Mouse (Mus musculus) heart, postnatal 25 days (tissue): ENCODE results near the gene Gtf3c4. TPM values are rescaled to one million over a fixed set of nuclear protein-coding genes. Genes with fewer than 3 reads are reported as not detected.

Experiments used
- DNase-seq: peaks from one replicate; pipeline ENCODE4 v3.0.0; 2022; ENCODE audit warnings: low spot score
- intact Hi-C: fragments of 180-260 bp; cut with DNase I; formaldehyde crosslinking; loops from one replicate; pipeline ENCODE4 v1.15.1; 2025
- total RNA-seq, 2 experiments: library from RNA; stranded (reverse); gene quantifications; 2 replicates each; pipeline ENCODE4 v1.2.3; 2021

Gtf3c4 gene
- 10 to 100 TPM; 18.7 to 20.3 TPM for total RNA-seq

GRCm38 (mm10) chr2:28840222-28840951 lies at the start of gene Gtf3c4, which contains the start of gene Ddx31:
Gene Gtf3c4, minus strand, starts transcription at chr2:28840360.
Gene Ddx31, plus strand, starts transcription at chr2:28840406.
- DNase-seq, result peak; percentile 88
- intact Hi-C loops, result loop anchor here (5.0 kb wide), 4 partner anchors 83 to 287 kb away; partner anchors contain the start of gene Tsc1

DNA sequence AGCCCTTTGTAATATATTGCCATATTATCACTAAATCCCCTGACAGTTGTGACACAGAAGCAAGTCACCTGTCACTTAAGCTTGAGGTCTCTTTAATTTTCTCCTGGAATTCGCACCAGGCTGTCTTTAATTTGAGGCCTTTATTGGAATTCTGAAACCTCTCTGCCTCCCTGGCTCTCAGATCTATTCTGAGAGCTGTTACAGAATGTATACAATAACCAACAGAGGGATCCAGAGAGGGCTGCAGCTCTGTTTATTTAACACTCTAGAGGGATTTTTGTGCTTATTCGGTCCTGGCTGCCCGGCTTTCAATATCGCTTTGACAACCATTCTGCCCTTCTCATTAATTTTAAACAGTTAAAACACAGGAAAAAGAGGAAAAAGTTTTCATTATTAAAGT lies 44.8 kb upstream of the Gtf3c4 start:
- intact Hi-C loops, result no loop called here
- DNase-seq, result no peak

DNA sequence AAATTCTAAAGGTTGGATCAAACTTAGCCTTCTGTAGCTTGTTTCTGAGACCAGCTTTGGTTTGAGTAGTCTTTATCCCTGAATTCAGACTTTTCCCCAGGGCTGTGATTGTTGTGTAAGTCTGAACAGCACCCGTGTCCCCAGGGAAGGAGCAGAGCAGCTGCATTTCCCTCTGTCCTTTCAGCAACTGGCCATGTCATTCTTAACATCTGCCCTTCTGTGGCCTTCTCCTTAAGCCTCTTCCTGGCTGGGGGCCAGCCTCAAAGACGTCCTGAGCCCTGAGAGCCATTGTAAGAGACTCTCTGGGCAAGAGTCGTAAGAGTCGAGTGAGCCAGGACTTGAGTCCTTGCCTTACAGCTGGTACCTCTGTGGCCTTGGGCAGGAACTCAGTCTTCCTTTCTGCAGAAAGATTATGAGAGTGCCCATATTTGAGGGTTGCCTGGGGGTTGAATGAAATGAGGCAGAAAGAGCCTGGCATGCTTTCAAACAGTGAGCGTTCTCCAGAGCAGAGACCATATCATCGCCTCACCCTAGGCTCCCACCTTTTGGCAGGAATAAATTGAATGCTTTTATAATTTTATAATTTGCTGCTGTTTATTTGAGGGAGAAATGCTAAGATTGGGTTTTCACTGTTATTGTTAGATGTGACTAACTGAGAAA lies 42.8 kb upstream of the Gtf3c4 start:
- intact Hi-C loops, result no loop called here
- DNase-seq, result no peak

DNA sequence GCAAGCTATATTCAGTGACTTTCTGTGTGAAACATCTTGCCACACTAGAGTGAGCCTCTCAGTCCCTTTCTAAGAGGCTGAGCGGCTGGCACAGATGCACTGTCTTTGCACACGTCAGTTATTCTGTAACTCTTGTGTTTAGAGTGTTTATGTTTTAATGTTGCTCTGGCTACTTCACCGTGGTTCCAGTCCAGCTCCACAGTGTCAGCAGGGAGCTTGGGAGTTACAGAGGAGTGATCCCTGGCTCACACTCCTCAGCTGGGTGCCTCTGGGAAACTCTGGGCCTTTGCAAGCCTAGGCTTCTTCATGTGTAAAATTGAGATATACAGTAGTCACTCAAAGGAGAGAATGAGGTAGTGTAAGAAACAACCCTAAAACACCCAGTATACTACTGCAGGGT lies 41.9 kb upstream of the Gtf3c4 start:
- intact Hi-C loops, result no loop called here
- no peak for DNase-seq

DNA sequence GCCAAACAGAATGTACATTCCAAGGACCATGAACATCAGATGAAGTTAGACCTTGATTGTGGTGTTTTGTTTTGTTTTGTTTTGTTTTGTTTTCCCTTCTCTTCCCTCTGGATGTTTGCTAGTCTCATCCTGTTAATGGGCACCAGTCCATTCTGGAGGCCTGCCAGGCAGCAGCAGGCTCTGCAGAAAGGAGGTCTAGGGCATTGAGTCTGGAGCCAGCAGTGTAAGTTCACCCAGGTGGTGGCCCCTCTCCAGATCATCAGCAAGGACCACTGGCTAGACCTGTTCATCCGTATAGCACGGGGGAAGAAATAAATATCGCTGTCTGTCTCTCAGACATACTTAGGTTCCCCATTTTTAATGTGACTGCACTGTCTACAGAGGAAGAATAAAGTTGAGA lies 41.1 kb upstream of the Gtf3c4 start:
- no peak for DNase-seq

DNA sequence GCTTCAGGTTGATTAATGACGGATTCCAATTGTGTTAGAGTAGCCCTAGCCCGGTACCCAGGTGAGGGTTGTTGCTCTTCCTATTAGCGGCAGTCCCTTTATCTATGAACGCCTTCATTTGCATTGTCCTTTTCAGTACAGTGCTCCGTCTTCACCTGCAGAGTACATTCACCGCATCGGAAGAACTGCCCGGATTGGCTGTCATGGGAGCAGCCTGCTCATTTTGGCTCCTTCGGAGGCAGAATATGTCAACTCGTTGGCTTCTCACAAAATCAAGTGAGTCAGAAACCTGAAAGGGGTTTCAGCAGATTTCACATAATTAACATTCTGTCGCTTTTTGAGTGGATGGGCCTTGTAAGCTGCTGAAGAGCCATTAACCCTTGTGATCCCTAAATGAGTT lies 35.4 kb upstream of the Gtf3c4 start:
- DNase-seq, result no peak

More for the DNA sequence above, 41.1 kb upstream of the Gtf3c4 start:
- intact Hi-C loops, result no loop called here

GRCm38 (mm10) chr2:28867495-28867894 lies 27.3 kb upstream of the Gtf3c4 start:
- DNase-seq, result no peak
- intact Hi-C loops, result no loop called here

More for the DNA sequence above, 35.4 kb upstream of the Gtf3c4 start:
- intact Hi-C loops, result no loop called here

DNA sequence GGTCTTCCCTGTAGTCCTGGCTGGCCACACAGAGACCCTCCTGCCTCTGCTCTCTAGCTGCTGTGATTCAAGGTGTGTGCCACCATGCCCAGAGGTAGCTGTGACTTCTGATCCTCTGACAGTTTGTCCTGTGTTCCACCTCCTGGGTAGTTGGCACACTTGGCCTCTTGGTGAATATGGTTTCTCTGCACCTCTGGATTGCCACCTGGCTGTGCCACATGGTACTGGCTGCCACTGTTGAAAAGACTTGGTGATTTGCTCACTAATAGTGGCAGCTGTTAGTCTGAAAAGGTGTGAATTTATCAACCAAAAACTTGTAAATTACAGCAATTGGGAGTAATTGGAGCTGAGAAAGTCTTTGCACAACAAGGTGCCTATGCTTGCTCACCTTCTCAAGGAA lies 23.7 kb upstream of the Gtf3c4 start:
- intact Hi-C loops, result no loop called here
- DNase-seq, result no peak

DNA sequence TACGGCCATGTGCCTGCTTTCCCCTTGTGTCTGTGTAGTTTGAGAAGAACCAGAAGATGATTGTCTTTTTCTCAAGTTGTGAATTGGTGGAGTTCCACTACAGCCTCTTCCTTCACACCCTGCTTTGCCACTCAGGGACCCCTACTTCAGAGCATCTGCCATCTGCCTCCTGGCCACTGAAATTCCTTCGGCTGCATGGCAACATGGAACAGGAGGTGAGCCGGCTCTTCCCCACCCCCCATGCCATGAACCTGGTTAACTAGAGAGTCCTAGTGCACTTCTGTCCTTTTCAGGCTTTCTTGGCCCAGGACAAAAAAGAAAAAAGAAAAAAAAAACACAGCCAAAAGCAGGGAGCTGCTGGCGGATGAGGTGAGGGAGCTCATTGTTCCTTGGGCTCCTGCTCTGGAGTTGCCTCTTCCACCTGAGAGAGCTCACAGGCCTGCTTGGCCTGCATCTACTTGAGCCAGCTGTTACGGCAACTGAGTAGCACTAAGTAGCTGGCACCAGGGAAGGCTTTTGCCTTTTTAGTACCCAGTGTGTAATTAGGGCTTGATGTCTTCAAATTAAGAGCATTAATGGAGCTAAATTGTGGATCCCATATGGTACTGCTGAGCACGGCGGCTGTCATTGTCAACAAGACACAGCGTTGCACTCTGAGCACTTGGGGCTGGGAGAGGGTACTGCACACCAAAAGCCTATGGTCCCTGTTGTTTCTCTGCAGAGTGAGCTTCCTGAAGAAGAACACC lies 20.7 kb upstream of the Gtf3c4 start:
- intact Hi-C loops, result no loop called here
- no peak for DNase-seq

DNA sequence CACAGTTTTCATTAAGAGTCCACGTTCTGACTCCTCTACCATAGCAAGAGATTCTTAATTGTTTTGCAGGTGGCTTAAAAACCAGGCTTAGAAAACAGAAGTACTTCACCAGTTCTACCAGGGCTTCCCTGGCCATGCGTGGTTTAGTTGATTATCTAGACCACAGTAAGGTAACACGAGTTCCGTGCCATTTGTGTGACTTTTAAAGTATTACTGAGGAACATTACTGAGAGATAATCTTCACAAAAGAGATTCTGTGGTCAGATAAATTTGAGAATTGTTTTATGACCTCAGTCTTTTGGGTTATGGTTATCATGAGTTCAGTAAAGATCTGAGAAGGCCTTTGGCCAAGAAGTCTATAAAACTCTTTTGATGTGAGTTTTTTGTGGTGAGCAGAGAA lies 19.1 kb upstream of the Gtf3c4 start:
- intact Hi-C loops, result loop anchor here (5.0 kb wide), 1 partner anchor 102 kb away; no protein-coding TSS in a partner anchor
- DNase-seq, result no peak

GRCm38 (mm10) chr2:28855773-28856172 lies 15.6 kb upstream of the Gtf3c4 start:
- no peak for DNase-seq
- intact Hi-C loops, result loop anchor here (2.0 to 5.0 kb wide), 2 partner anchors 98 to 121 kb away; no protein-coding TSS in a partner anchor

DNA sequence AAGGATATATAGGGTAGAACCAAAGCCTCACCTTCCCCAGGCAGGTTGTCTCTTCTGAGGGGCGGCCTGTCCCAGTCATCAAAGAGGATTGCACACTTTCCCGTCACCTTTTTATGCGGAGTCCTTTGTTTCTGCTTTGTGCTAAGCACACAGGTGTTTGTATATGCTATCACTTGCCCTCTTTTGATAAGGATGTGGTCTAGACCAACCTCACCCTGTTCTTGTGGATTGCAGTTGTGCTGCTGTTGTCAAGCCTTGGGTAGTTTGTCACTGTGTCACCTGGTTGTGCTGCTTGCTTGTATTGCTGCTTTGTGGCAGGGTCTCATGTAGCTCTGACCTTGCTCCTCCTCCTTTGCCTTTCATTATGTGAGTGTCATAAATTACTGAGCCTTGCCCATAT lies 12.4 kb upstream of the Gtf3c4 start:
- intact Hi-C loops, result no loop called here
- no peak for DNase-seq

DNA sequence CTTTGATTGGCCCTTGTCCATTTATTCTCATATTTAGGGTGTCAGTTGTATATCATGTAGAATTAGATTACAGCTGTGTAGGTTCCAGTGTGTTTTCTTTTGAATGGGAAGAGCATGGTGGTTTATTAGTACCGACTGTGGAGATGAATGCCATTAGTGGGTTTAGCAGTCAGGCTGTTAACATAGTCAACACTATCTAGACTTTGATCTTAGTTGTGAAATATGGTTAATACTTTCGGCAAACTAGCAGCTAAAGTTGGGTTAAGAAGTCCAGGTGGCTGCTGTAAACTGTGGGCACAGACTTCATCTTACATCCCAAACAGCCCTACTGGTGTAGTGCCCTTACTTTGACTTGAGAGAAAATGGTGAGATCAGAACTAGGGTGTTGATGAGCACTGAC lies 8.7 kb upstream of the Gtf3c4 start:
- intact Hi-C loops, result no loop called here
- no peak for DNase-seq

- intact Hi-C loops, result loop anchor here (5.0 kb wide), 4 partner anchors 85 to 285 kb away; partner anchors contain the start of gene Tsc1
- DNase-seq, result no peak
These were observed 1.9 kb upstream of the Gtf3c4 start for GRCm38 (mm10) chr2:28842042-28842441.

DNA sequence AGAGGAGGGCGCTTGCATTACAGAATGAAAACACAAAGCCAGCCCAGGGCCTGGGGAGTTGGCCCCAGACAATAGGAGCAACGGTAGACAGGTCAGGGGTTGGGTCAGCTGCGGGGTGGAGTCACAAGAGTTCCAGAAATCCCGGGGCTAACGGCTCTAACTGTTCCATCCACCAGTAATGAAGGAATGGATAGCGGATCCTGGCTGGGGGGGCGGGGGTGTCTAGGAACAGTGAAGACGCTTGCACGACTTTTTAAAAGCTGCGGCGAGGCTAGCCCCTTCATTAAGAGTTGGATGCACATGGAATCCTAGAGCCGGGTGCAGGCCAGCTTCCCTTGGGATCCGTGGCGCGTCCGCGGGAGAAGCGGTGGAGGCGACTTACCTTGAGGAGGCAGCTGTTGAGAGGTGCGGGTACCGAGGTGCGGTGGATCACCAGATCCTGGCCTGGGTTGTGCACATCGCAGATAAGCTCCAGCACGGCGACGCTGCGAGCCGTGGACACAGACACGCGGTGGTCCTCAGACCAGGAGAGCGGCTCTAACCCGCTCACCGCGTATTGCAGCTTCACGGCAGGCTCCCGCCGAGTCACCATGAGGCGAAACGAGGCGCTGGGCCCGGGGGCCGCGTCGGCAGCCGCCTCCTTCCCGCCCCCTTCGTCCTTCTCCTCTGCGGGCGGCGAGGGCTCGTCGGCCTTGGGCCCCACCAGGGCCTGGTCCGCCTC lies 499 bp downstream of the Gtf3c4 start:
- no peak for DNase-seq
- intact Hi-C loops, result loop anchor here (5.0 kb wide), 4 partner anchors 82 to 288 kb away; partner anchors contain the start of gene Tsc1

GRCm38 (mm10) chr2:28836181-28836940 lies 3.8 kb downstream of the Gtf3c4 start:
- DNase-seq, result no peak
- intact Hi-C loops, result no loop called here

DNA sequence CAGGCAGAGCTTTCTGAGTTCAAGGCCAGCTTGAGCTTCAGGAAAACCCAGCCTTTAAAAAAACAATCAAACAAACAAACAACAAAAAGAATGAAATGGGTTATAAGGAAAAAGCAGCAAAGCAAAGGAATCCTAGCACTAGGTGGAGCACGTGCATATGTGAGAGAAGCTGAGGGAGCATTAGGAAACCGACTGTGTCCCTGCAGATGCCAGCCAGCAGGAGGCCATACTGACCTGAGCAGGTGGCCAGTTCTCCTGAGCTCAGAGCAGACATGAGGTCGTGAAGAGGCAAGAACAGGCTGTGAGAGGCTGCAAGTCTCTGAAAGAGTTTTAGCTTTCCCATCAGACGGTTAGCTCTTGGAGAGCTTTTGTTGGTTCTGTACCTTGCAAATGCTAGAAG lies 10.9 kb downstream of the Gtf3c4 start:
- intact Hi-C loops, result loop anchor here (5.0 kb wide), 1 partner anchor 223 kb away; no protein-coding TSS in a partner anchor
- DNase-seq, result no peak

- intact Hi-C loops, result no loop called here
- DNase-seq, result no peak
These were observed 21.3 kb downstream of the Gtf3c4 start for GRCm38 (mm10) chr2:28818866-28819265.
